Mouse (Mus musculus) limb, embryonic 11.5 days (tissue): ENCODE data around the gene Kif7. TPM values are rescaled to one million over a fixed set of nuclear protein-coding genes. Genes with fewer than 3 reads are reported as not detected.

Experiments used
- ATAC-seq: fragments of 200-750 bp; cut with Nextera tagmentation; 2 replicates; pipeline ENCODE4 v1.8.0; 2017; ENCODE audit warnings: low read depth; ENCODE audit not compliant: insufficient number of reproducible peaks, low FRiP score, low TSS enrichment
- DNase-seq: peaks from one replicate; pipeline ENCODE4 v3.0.0-alpha.2; 2015; ENCODE audit warnings: low spot score
- H3K27ac ChIP-seq: fragments of 300-500 bp; sonication (generic); replicated peaks from 2 replicates; pipeline ENCODE4 v1.5.1; 2014; ENCODE audit warnings: low read depth, mild to moderate bottlenecking, low read length
- H3K27me3 ChIP-seq: fragments of 300-500 bp; sonication (generic); 2 replicates; pipeline ENCODE4 v1.6.1; 2014; ENCODE audit warnings: mild to moderate bottlenecking, low read length, mixed read lengths; ENCODE audit not compliant: control insufficient read depth, insufficient read depth
- H3K36me3 ChIP-seq: fragments of 300-500 bp; sonication (generic); 2 replicates; pipeline ENCODE4 v1.6.1; 2014; ENCODE audit warnings: mild to moderate bottlenecking, low read length, moderate library complexity, mixed read lengths; ENCODE audit not compliant: control insufficient read depth, insufficient read depth
- H3K4me1 ChIP-seq: fragments of 300-500 bp; sonication (generic); 2 replicates; pipeline ENCODE4 v1.6.1; 2014; ENCODE audit warnings: low read length, mixed read lengths; ENCODE audit not compliant: control insufficient read depth, insufficient read depth
- H3K4me2 ChIP-seq: fragments of 300-500 bp; sonication (generic); 2 replicates; pipeline ENCODE4 v1.6.1; 2014; ENCODE audit warnings: low read depth, mild to moderate bottlenecking, moderate library complexity; ENCODE audit not compliant: severe bottlenecking
- H3K4me3 ChIP-seq: fragments of 300-500 bp; sonication (generic); 2 replicates; pipeline ENCODE4 v1.5.1; 2014; ENCODE audit warnings: low read depth, low read length
- H3K9ac ChIP-seq: fragments of 300-500 bp; sonication (generic); 2 replicates; pipeline ENCODE4 v1.6.1; 2014; ENCODE audit warnings: mild to moderate bottlenecking, low read length
- H3K9me3 ChIP-seq: fragments of 300-500 bp; sonication (generic); 2 replicates; pipeline ENCODE4 v1.6.1; 2016; ENCODE audit warnings: low read length; ENCODE audit not compliant: control insufficient read depth
- WGBS: fragments of 180-500 bp; shearing (Covaris S2); extraction: QIAGEN DNeasy Blood & Tissue Kit; methylation state at CpG from one replicate; pipeline ENCODE4 v1.1.7; 2014; 5-methylcytosine and 5-hydroxymethylcytosine counted together
- polyA plus RNA-seq: library from polyadenylated mRNA; unstranded; fragments of >200 nt; fragmentation: Nextera tagmentation; extraction: Ambion mirVana; gene quantifications from 2 replicates; pipeline ENCODE4 v1.2.1, GENCODE M21; 2014

Kif7 gene
- polyA plus RNA-seq, 1 experiment from 2014 or later, result 6.1 TPM

GRCm38 (mm10) chr7:79732622-79733021, 17.1 kb upstream of the Kif7 start, which contains the start of gene Plin1:
Gene Plin1, minus strand, starts transcription at chr7:79732903.
- H3K36me3 ChIP-seq, result no peaks in the 10 kb centered on the region
- DNase-seq, result no peak
- no peaks in the 10 kb centered on the region for H3K4me1 ChIP-seq
- no peak within 1 kb of the TSS for H3K4me3 ChIP-seq
- no peak within 1 kb of the TSS for H3K4me2 ChIP-seq
- no peak within 1 kb of the TSS for H3K27ac ChIP-seq
- H3K27me3 ChIP-seq, result no peaks in the 10 kb centered on the region
- WGBS, result 44% methylated on average over 4 of the region's 4 CpGs
- no peak for ATAC-seq
- H3K9me3 ChIP-seq, result no peaks in the 10 kb centered on the region
- H3K9ac ChIP-seq, result no peak within 1 kb of the TSS

DNA sequence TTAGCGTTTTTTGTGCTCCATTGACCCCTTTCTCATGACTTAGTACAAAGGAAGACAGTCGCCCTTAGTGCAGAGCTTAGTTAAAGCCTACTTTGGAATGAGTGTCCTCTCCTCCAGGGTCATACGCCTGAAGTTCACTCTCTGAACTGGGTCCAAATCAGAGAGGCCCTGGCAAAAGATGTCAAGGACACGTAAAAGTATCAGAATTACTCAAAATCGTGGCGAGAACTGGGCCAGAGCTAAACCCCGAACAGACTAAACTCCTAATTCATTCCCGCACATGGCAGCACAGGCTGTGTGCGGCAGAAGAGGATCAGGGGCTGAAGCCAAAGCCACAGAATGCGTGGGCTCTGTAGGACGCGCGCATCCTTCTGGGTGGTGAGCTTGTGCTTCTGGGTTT, 15.9 kb upstream of the Kif7 start:
- WGBS, result 82% methylated on average over 13 of the region's 13 CpGs
- Histone ChIP-seq H3K27ac (no peak overlapping the region), H3K27me3 (no peaks in the 10 kb centered on the region), H3K9ac (no peak overlapping the region), H3K4me1 (no peaks in the 10 kb centered on the region), H3K9me3 (no peaks in the 10 kb centered on the region), H3K36me3 (no peaks in the 10 kb centered on the region), H3K4me2 (no peak overlapping the region), H3K4me3 (no peak overlapping the region)
- ATAC-seq (no peak), DNase-seq (no peak)

DNA sequence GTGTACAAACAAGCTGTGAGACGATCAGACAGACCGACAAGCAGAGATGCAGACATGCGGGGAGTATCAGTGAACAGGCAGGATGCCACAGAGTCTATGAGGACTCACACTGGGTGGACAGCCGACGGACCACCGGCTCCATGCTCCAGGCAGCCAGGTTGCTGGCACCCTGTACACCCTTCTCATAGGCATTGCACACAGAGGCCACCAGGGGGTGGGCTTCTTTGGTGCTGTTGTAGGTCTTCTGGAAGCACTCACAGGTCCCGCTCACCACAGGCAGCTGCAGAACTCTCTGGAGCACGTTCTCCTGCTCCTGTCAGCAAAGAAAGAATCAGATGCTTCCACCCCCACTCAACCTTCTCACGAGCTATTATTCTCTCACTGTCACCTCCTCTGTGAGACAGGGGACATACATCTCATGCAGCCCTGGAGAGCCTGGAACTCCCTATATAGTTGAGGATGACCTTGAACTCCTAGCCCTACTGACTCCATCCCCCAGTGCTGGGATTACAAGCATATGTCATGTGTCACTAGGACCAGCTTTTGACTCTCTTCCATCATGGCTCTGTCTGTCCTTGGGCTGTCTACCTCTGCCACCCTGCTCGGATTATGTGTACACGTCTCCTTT, 14.3 kb upstream of the Kif7 start:
- Histone ChIP-seq H3K36me3 (no peaks in the 10 kb centered on the region), H3K9ac (no peak overlapping the region), H3K4me2 (no peak overlapping the region), H3K4me1 (no peaks in the 10 kb centered on the region), H3K9me3 (no peaks in the 10 kb centered on the region), H3K4me3 (no peak overlapping the region), H3K27me3 (no peaks in the 10 kb centered on the region), H3K27ac (no peak overlapping the region)
- no peak for ATAC-seq
- DNase-seq, result no peak
- WGBS, result 68% methylated on average over 11 of the region's 11 CpGs

- DNase-seq, result peak; percentile 89
- no peaks in the 10 kb centered on the region for H3K36me3 ChIP-seq
- no peaks in the 10 kb centered on the region for H3K9me3 ChIP-seq
- no peaks in the 10 kb centered on the region for H3K4me1 ChIP-seq
- H3K27ac ChIP-seq, result no peak overlapping the region
- no peak overlapping the region for H3K4me2 ChIP-seq
- no peak overlapping the region for H3K9ac ChIP-seq
- H3K4me3 ChIP-seq, result no peak overlapping the region
- H3K27me3 ChIP-seq, result no peaks in the 10 kb centered on the region
- ATAC-seq, result no peak
- WGBS, result 7% methylated on average over 8 of the region's 8 CpGs
Measured at GRCm38 (mm10) chr7:79729169-79729568, 13.6 kb upstream of the Kif7 start.

DNA sequence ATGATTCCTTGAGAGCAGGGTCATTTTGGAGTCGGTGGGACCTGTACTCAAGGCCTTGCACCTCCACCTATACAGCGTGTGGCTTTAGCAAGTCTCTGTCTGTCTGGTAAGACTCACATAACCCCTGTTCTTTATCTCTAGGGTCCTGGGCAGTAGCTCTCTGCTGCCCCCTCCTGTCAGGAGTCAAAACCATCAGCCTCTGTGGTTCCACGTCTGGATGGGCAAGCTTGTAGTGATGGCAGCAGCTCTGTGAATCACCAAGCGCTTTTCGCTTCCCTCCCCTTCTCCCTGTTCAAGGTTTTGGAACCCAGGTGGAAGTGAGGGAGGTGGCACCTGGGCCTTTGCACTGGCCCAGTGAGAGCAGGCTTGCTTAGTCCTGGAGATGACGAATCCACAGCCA, 12.7 kb upstream of the Kif7 start:
- Histone ChIP-seq H3K27me3 (0 out of 2 replicates have a peak, but pooled peaks cover 2% of the 10 kb centered on the region), H3K4me3 (no peak overlapping the region), H3K36me3 (no peaks in the 10 kb centered on the region), H3K4me1 (no peaks in the 10 kb centered on the region), H3K27ac (no peak overlapping the region), H3K9ac (no peak overlapping the region), H3K4me2 (no peak overlapping the region), H3K9me3 (no peaks in the 10 kb centered on the region)
- 25% methylated on average over 6 of the region's 6 CpGs for WGBS
- no peak for ATAC-seq
- peak; percentile 78 for DNase-seq

DNA sequence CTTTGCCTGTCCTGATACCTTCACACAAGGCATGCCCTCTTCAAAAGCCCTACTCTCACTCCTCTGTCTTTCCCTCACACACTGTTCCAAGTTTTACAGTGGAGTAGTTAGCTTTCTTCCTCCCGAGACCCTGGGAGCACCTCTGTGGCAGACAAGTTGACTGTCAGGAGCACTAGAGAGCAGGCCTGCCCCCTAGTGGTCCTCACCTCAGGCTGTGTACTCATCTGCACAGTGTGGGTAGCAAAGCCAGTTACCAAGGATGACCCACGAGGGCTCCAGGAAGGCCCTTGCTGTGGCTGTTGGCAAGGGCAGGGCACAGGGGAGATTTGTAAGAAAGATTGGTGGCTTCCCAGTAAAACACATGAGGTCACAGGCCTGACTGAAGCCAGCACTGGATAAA, 11.6 kb upstream of the Kif7 start:
- H3K27me3 ChIP-seq, result 0 out of 2 replicates have a peak, but pooled peaks cover 5% of the 10 kb centered on the region
- H3K4me1 ChIP-seq, result no peaks in the 10 kb centered on the region
- ATAC-seq, result no peak
- no peaks in the 10 kb centered on the region for H3K9me3 ChIP-seq
- H3K4me2 ChIP-seq, result no peak overlapping the region
- no peak overlapping the region for H3K27ac ChIP-seq
- peak; percentile 77 for DNase-seq
- no peaks in the 10 kb centered on the region for H3K36me3 ChIP-seq
- H3K9ac ChIP-seq, result no peak overlapping the region
- H3K4me3 ChIP-seq, result no peak overlapping the region
- 5% methylated on average over 2 of the region's 2 CpGs for whole genome bisulfite sequencing

- H3K4me1 ChIP-seq, result no peaks in the 10 kb centered on the region
- H3K4me3 ChIP-seq, result peak overlapping the region; percentile 50
- no peaks in the 10 kb centered on the region for H3K36me3 ChIP-seq
- H3K9ac ChIP-seq, result peak overlapping the region; percentile 79
- ATAC-seq, result peak; percentile 52; the same call in 1 of the 2 replicates
- under 1% methylated on average over 46 of the region's 48 CpGs for WGBS
- H3K9me3 ChIP-seq, result no peaks in the 10 kb centered on the region
- peaks cover 11% of the 10 kb centered on the region; the same call in 1 of the 2 replicates for H3K27me3 ChIP-seq
- peak overlapping the region; percentile 85 for H3K4me2 ChIP-seq
- no peak overlapping the region for H3K27ac ChIP-seq
- peak; percentile 68 for DNase-seq
Measured at GRCm38 (mm10) chr7:79721386-79721977, 6.0 kb upstream of the Kif7 start.

- Histone ChIP-seq H3K9me3 (no peaks in the 10 kb centered on the region), H3K9ac (no peak overlapping the region), H3K36me3 (peaks cover 4% of the 10 kb centered on the region), H3K27ac (no peak overlapping the region), H3K4me1 (peaks cover 5% of the 10 kb centered on the region), H3K4me2 (no peak overlapping the region; the same call in 1 of the 2 replicates), H3K27me3 (peaks cover 12% of the 10 kb centered on the region; the same call in 1 of the 2 replicates), H3K4me3 (no peak overlapping the region)
- DNase-seq (no peak), ATAC-seq (no peak)
- WGBS, result 30% methylated on average over 17 of the region's 17 CpGs
Measured at GRCm38 (mm10) chr7:79710831-79711230, 4.7 kb downstream of the Kif7 start.
